Mouse (Mus musculus) left cerebral cortex, adult 2 months (tissue): Measurements from ENCODE around the gene Arhgef25. TPM values are rescaled to one million over a fixed set of nuclear protein-coding genes. Genes with fewer than 3 reads are reported as not detected.

ENCODE experiments used
- DNase-seq, 2 experiments: peaks; one replicate each; pipeline ENCODE4 v3.0.0; 2021 to 2022; ENCODE audit warnings: low spot score in 2 of 2, mixed read lengths in 1 of 2; ENCODE audit errors: extremely low spot score in 1 of 2
- H3K27ac ChIP-seq: fragments of 200-600 bp; 2 replicates; pipeline ENCODE4 v1.8.1; 2022
- H3K4me3 ChIP-seq: fragments of 200-600 bp; 2 replicates; pipeline ENCODE4 v1.8.1; 2022
- CTCF ChIP-seq: fragments of 200-600 bp; IDR thresholded peaks from 2 replicates; pipeline ENCODE4 v1.8.1; 2022; ENCODE audit warnings: antibody characterized with exemption, mild to moderate bottlenecking, moderate library complexity
- intact Hi-C: fragments of 180-260 bp; cut with DNase I; formaldehyde crosslinking; loops from one replicate; pipeline ENCODE4 v1.15.1; 2025
- long read RNA-seq, 2 experiments: library from polyadenylated mRNA; stranded (forward); transcript quantifications; one replicate each; pipeline ENCODE4 v2.0.0; 2021; ENCODE audit warnings: borderline mapping rate in 2 of 2
- total RNA-seq, 2 experiments: library from RNA; stranded (reverse); gene quantifications; 2 replicates each; pipeline ENCODE4 v1.2.3; 2021

The Arhgef25 gene
- total RNA-seq = 100 to 1,000 TPM; 198 to 208 TPM
- long read RNA-seq, experiment 1, transcript Arhgef25-205 (15 exons, 2,475 nt) = major isoform, 19 of 34 reads
- long read RNA-seq, experiment 1, partial matches to known transcripts = 7 of 34 reads
- long read RNA-seq, experiment 1, other reads (novel, unspliced or antisense) = 8 of 34 reads
- long read RNA-seq, experiment 2, transcript Arhgef25-205 (15 exons, 2,475 nt) = major isoform, 14 of 32 reads
- long read RNA-seq, experiment 2, partial matches to known transcripts = 7 of 32 reads
- long read RNA-seq, experiment 2, other reads (novel, unspliced or antisense) = 11 of 32 reads

DNA sequence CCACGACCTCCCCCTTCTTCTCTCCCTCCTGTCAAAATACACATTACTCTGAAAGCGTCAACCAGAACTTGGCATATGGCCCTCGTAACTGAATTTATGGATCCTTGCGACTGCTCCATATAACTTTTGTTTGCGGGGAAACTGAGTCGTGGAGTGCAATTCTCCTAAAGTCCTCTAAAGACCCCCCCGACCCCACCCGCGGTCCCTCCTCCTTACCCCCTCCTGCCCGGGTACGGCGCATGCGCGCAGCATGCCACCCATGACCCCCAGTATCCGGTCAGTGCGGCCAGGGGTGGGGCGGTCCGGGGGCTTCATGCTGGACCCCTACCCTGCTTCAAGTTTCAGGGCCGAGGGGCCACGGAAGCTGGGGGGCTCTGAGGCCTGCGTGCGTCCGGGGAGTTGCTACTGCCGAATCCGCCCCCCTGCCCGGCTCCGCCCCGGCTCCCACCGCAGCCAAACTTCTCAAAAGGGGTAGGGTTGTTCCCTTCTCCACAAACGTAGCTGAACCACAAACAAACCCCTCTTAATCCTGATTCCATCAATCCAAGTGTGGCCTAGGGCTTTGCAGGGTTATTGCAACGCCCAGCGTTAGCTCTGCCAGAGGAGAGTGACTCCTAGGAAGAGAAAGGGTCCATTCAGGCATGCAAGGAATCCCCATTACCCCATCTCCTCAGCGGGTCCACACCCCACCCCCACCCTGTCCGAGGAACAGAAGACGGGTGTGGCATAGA lies at the start of gene Arhgef25:
Gene Arhgef25 (minus strand): TSS at position 433 of the 731 bp plus-strand sequence.
- H3K27ac ChIP-seq = peak within 1 kb of the TSS; percentile 92
- no peak for TF ChIP-seq CTCF
- intact Hi-C loops = loop anchor here (2.0 kb wide), 2 partner anchors 23 to 37 kb away; no protein-coding TSS in a partner anchor
- peak within 1 kb of the TSS; percentile 84 for H3K4me3 ChIP-seq
- DNase-seq = no peak

GRCm38 (mm10) chr10:127238241-127238824 lies 48.5 kb upstream of the Arhgef25 start:
- no peak overlapping the region for H3K4me3 ChIP-seq
- no peak overlapping the region for H3K27ac ChIP-seq
- no peak for DNase-seq
- no peak for TF ChIP-seq CTCF
- intact Hi-C loops = no loop called here

DNA sequence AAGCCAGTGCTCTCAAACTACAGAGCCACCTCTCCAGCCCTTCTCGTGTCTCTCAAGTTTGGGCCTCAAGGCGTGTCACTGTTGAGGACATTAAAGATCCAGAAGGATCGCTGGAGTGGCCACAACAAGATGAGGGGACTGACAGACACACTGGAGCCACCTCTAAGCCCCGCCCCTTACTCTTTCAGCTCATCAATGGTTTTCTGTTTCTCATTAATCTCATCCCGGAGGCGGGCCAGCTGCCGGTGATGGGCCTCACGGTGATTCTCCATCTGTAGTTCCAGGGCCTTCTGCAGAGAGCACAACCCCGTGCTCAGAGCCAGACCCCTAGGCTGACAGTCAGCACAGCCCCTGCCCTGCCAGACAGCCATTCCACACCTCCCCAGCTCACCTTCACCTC lies 46.7 kb upstream of the Arhgef25 start:
- Histone ChIP-seq H3K27ac (no peak overlapping the region), H3K4me3 (no peak overlapping the region)
- intact Hi-C loops = no loop called here
- no peak for TF ChIP-seq CTCF
- DNase-seq = no peak

GRCm38 (mm10) chr10:127233141-127233540 lies 43.3 kb upstream of the Arhgef25 start:
- no peak overlapping the region for H3K4me3 ChIP-seq
- H3K27ac ChIP-seq = no peak overlapping the region
- peak; percentile 30 for TF ChIP-seq CTCF
- intact Hi-C loops = no loop called here
- DNase-seq = no peak

GRCm38 (mm10) chr10:127231741-127232140 lies 41.9 kb upstream of the Arhgef25 start:
- Histone ChIP-seq H3K4me3 (no peak overlapping the region), H3K27ac (no peak overlapping the region)
- DNase-seq = no peak
- intact Hi-C loops = no loop called here
- TF ChIP-seq CTCF = no peak

DNA sequence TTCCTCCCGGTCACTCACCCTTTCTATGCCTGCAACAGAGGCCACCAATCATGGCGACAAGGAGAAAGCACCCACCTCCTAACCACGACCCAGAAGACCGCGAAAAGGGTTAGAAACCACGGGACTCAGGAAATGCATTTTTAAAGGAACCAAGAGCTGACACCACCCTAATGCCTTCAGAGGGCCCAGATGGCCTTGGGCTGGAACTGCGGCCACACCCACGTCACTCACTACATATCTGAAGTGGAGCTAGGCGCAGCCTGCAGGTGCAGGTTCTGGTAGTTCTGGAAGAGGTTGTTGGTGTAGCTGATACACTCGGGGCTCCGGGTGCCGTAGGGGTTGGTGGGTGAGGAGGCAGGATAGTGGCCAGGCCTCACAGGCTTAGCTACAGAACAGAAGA lies 40.8 kb upstream of the Arhgef25 start:
- no peak for DNase-seq
- intact Hi-C loops = no loop called here
- TF ChIP-seq CTCF = no peak
- Histone ChIP-seq H3K4me3 (no peak overlapping the region), H3K27ac (no peak overlapping the region)

DNA sequence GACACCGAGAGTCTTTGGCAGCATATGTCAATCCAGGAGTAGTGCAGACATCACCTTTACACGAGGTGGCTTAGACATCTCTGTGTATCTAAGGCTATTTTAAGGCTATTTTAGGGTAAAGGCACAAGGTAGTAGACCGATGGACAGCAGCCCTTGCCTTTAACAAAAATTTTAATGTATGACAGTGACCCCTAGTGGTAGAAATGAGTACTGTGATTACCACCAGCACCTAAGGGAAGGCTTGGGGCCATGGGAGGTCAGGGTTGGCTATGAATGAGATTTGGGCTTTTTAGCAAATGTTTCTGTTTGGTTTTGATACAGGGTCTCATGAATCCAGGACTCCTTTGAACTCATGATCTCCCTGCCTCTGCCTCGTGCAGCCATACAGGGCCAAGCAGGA lies 39.0 kb upstream of the Arhgef25 start:
- no peak for DNase-seq
- intact Hi-C loops = loop anchor here (2.0 kb wide), 1 partner anchor 52 kb away; no protein-coding TSS in a partner anchor
- peak; percentile 93 for TF ChIP-seq CTCF
- peak overlapping the region; percentile 47; the same call in 1 of the 2 replicates for H3K27ac ChIP-seq
- H3K4me3 ChIP-seq = no peak overlapping the region

- Histone ChIP-seq H3K4me3 (no peak overlapping the region), H3K27ac (peak overlapping the region; percentile 33)
- no peak for TF ChIP-seq CTCF
- intact Hi-C loops = loop anchor here (2.0 kb wide), 2 partner anchors 16 to 38 kb away; partner anchors contain the start of gene Pip4k2c
- DNase-seq = no peak
Observed at GRCm38 (mm10) chr10:127227163-127227562, 37.3 kb upstream of the Arhgef25 start.

GRCm38 (mm10) chr10:127226318-127226895 lies 36.5 kb upstream of the Arhgef25 start:
- TF ChIP-seq CTCF = peak; percentile 46
- no peak for DNase-seq
- Histone ChIP-seq H3K4me3 (no peak overlapping the region), H3K27ac (peak overlapping the region; percentile 33)
- intact Hi-C loops = loop anchor here (1.0 to 2.0 kb wide), 3 partner anchors 16 to 104 kb away; partner anchors contain the start of gene Pip4k2c

DNA sequence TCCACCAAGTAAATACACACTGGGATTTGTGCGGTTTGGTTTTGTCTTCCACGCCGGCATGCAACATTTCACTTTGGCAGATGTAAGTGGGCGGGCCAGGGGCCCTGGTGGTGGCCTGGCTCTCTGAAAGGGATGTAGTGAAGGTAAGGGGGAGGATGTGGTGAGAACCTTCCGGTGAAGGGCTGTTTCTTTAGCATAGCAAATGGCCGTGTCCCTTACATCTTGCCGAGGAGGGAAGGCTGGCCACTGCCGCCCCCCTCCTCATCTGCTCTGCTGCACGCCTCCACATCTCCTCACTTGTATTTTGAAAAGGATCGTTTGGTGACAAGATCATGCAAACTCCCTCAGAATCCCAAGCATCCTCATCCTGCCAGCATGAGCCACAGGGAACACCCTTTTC lies 35.8 kb upstream of the Arhgef25 start:
- H3K4me3 ChIP-seq = no peak overlapping the region
- DNase-seq = peak in 1 of 2 experiments; percentile 59
- H3K27ac ChIP-seq = peak overlapping the region; percentile 49; the same call in 1 of the 2 replicates
- TF ChIP-seq CTCF = no peak; the same call in 1 of the 2 replicates
- intact Hi-C loops = loop anchor here (1.0 to 2.0 kb wide), 3 partner anchors 15 to 103 kb away; partner anchors contain the start of gene Pip4k2c

- TF ChIP-seq CTCF = no peak
- intact Hi-C loops = no loop called here
- Histone ChIP-seq H3K27ac (peak overlapping the region; percentile 49), H3K4me3 (no peak overlapping the region)
- no peak for DNase-seq
Observed at GRCm38 (mm10) chr10:127225213-127225612, 35.3 kb upstream of the Arhgef25 start.
